Mouse (Mus musculus): ENCODE data around the gene Dcaf1. TPM values are rescaled to one million over a fixed set of nuclear protein-coding genes. Genes with fewer than 3 reads are reported as not detected.

Gene Dcaf1
- 5.1 and 6.9 TPM in 2 replicates for polyA plus RNA-seq (2012)

DNA sequence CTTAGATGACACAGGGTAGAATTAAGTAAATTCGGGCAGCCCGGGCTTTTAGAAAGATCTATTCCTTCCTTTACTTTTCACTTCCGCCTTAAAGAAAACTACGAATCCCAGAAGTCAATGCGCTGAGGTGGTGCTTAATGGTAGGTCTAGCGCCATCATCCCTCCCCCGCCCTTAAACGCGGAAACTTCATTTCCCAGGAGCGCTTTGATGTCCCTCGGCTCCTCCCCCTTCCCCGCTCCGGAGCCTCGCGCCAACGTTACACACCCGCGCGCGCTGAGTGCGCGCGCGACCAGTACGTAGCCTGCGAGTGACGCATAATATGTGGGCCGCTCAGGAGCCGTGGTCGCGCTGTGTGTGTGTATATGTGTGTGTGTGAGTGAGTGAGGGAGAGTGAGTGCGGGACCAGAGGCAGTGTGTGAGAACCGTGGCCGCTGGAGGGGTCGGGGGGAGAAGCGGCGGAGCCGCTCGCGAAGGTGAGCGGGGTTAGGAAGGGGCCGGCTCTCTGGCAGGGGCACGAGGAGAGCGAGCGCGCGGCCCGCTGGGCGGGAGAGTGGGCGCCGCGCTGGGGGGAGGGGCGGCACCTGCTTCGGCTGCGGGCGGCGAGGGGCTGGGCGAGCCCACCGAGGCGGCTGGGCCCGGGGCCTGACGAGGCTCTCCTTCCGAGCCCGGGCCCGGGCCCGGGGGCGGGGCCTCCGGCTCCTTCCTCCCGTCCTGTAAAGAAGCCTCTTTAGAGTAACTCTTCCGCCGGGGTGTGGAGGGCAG lies at the start of gene Dcaf1:
Dcaf1 (plus strand) TSS at position 257 of the 763 bp plus-strand sequence.
- TF ChIP-seq GATA1 (IDR thresholded peaks at IDR 0.05; ENCODE audit: low read length) = no peak

DNA sequence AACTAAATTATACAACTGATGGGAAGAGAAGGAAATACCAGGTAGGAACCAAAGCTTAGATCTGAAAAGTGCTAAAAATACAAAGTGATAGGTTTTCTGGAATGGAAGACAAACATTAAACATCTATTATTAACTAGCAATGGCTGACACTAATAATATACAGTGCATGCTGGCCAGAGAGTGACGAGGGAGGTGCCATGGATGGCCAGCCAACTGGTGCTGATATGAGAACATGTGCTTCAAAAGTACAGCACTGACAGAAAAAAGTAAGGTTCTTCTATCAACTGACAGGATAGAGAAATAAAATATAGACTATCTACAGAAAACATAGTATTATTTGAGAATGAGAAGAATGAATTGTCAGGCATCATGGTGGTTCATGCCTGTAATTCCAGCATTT lies 45.6 kb upstream of the Dcaf1 start:
- TF ChIP-seq GATA1 (IDR thresholded peaks at IDR 0.05; ENCODE audit: low read length) = no peak

DNA sequence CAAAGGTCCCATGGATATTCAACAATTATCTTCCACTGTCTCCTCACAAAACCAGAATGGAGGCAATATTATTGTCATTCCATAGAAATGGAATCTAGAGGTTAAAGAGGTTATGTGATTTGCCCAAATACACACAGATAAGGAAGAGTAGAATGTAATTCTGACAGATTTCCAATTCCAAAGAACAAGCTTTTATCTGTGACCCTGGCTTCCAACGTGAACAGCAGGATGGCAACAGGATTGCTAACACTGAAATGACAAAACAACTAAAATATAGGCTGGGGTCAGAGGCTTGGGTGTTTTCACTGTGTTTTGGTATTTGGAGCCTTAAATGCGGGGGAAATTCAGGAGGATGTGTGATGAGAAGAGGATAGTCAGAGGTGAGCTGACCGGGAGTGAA lies 44.3 kb upstream of the Dcaf1 start:
- TF ChIP-seq GATA1 (IDR thresholded peaks at IDR 0.05; ENCODE audit: low read length) = no peak

DNA sequence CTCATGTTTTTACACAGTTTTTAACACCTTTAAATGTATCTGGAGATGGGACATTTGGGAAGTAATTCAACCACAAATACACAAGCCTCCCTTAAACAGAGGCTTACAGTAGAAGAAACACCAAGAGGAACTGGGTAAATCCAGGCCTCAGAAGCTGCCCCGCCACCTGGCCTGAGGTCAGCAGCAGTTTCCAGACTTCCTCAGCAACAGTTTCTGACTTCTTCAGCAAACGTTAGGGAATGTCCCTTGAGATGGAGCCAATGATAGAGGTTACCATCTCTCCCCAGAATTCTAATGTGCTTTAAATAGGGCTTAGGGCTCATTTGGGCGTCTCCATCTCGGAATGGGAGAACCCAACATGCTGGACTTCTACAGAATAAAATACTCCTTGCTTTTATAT lies 43.4 kb upstream of the Dcaf1 start:
- TF ChIP-seq GATA1 (IDR thresholded peaks at IDR 0.05; ENCODE audit: low read length) = no peak

DNA sequence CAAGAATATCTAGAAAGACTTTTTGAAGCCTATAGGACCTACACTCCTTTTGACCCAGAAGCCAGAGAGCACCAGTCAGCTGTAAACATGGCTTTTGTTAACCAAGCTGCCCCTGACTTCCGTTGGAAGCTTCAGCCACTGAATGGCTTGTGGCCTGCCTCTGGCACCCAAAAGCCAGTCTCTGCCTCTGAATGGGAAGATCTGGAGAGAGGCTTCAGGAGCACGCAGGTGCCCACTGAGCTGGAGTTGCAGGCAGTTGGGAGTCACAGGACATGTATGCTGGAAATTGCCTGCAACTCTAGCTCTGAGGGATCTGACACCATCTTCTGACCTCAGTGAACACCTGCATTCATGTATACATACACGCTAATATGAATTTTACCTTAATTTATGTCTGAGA lies 41.6 kb upstream of the Dcaf1 start:
- TF ChIP-seq GATA1 (IDR thresholded peaks at IDR 0.05; ENCODE audit: low read length) = no peak

DNA sequence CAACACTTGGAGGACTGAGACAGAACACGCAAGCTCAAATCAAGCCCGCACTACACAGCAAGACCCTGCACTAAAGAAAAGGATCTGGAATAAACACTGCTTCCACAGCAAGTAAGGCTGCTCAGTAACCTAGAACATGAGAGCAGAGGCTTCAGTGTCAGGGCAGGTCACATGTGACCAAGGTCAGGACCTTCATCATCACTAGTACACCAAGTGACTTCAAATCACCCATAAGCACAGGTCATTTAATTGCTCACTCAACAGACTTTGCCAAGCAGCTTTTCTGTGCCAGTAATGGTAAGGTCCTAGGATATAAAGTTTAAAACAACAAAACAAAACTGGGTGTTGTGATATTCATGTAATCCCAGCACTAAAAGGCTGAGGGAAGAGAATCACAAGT lies 38.1 kb upstream of the Dcaf1 start:
- TF ChIP-seq GATA1 (IDR thresholded peaks at IDR 0.05; ENCODE audit: low read length) = no peak

DNA sequence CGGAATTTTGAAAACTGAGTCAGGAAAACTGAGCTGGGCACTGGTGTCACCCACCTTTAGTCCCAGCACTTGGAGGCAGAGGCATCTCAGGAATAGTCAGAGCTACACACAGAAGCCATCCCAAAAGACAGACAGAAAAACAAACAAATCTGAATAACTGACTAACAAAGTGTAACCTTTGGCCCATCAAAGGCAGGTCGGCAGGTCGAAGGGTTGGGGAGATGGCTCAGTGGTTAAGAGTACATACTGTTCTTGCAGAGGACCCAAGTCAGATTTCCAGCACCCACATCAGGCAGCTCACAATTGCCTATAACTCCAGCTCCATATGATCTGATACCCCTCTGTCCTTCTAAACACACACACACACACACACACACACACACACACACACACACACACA lies 36.5 kb upstream of the Dcaf1 start:
- TF ChIP-seq GATA1 (IDR thresholded peaks at IDR 0.05; ENCODE audit: low read length) = no peak

DNA sequence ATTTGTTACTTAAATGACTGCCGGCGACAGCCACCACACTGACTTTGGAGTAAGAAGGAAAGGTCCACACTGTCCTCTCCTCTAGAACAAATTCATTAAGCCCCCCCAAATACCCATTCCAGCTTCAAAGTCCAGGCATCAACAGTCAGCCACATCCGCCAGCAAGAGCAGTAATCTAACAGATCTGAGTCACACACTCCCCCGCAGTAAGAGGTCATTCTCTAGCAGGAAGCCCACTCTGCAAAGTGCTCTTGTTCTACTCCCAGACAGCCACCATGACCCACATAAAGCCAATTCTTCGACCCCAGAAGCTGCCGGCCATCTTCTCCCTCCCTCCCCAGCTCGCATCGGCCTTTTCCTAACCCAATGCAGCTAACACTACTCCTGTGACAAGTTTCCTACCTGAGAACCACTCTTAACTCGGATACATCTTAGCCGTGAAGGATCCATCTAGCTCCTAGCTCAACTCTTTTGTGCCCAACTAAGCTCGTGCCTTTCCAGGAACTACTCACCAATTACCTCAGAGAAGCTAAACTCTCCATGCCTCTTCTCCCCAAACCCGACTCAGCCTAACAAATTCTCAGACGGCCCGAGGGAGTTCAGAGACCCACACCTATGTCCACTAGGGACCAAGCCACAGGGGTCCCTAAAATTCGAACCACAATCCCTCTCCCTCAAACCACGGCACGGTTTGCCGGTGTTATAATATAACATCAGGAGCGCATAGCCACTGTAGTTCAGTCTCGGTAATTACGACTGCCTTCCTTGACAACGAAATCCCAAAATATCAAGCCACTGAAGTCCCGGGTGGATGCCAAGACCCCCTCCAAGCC lies 33.5 kb upstream of the Dcaf1 start:
- no peak for TF ChIP-seq GATA1 (IDR thresholded peaks at IDR 0.05; ENCODE audit: low read length)

DNA sequence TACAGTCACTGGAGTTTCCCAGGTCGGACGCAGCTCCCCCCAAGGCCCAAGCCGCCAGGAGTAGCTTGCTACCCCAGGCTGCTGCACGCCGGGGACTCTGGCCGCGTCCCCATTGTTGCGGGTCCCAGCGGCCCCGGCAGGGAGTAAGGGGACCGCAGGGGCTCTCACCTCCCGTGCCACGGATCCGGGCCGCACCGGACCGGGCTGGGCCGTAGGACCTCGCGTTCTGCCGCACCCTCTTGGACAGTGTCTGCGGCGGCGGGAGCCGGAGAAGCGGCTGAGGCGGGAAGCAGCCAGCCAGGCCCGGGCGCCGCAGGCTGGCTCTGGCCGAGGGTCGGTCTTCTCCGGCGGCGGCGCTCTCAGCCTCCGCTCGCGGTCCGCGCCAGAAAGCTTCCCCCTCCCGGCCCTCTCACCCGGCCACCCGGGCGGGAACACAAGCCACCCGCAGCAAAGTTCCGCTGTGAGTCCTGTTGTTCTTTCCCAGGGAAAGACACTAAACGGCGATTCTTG lies 32.8 kb upstream of the Dcaf1 start, which contains the start of gene Rad54l2:
Rad54l2 (minus strand) TSS at position 383 of the 510 bp plus-strand sequence.
- no peak for TF ChIP-seq GATA1 (IDR thresholded peaks at IDR 0.05; ENCODE audit: low read length)

DNA sequence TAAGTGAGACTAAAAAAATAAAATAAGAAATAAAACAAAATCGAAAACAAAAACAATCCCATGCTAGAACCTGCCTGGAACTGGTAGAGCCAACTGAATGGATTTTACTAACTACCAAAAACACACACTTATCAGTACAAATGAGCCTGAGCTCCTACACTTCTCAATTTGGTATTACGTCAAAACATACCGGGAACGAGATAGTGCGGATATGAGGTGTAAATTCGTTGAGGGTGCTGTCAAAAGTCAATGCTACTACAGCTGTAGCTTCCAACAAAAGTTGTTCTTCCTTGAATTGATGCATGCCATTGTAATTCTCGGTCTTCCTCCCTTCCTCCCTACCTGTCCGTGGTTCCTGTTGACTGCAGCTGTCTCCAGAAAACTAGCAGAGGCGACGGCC lies 32.3 kb upstream of the Dcaf1 start:
- no peak for TF ChIP-seq GATA1 (IDR thresholded peaks at IDR 0.05; ENCODE audit: low read length)

DNA sequence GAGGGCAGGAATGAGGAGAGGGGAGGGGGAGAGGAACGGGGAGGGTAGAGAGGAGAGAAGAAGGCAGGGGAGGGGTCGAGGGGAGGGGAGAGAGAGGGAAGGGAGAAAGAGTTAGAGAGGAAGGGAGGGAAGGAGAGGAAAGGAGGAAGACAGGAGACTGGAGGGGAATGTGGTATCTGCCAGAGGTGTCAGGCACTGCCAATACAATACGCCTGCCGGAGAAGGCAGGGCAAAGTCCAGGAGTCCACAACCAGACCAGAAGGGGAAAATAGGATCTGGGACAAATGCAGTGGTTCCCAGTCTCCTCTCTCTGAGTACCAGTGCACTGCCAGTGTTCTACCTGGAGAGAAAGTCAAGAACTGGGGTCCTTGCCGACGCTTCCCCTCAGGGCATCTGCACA lies 30.8 kb upstream of the Dcaf1 start:
- TF ChIP-seq GATA1 (IDR thresholded peaks at IDR 0.05; ENCODE audit: low read length) = no peak

DNA sequence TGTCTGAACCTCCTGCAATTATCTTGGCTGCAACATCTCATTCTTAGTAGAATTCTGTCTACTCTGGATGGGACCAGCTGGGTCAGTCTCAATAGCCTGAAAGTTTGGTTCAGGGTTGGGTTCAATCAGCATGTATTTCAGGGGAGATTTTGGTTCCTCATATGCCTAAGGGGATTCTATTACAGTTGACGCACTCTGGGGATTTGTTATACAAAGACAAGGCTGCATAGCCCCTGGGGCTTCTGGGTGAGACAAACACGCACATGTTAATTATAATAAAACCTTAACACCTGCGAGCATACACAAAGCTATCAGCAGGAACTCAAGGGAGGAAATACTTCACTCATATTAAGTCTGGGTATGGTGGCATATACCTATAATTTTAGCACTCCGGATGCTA lies 15.2 kb upstream of the Dcaf1 start:
- no peak for TF ChIP-seq GATA1 (IDR thresholded peaks at IDR 0.05; ENCODE audit: low read length)

DNA sequence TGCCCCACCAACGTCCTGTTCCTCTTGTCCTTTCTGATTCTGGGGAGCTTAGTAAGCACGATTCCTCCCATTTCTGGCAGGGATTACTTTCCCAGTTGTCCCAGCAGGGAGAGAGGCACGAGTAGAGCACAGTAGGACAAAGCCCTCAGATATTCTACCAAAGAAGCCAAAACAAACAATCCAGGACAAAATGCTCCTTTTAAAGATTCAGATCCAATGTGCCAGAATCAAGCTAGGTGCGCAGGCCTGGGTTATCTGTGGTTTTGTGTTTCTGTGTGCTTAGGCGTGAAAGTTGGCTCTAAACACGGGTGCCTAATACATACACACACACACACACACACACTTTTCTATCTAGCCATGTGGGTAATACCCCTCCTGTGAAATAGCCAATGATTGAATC lies 3.5 kb upstream of the Dcaf1 start:
- TF ChIP-seq GATA1 (IDR thresholded peaks at IDR 0.05; ENCODE audit: low read length) = no peak

DNA sequence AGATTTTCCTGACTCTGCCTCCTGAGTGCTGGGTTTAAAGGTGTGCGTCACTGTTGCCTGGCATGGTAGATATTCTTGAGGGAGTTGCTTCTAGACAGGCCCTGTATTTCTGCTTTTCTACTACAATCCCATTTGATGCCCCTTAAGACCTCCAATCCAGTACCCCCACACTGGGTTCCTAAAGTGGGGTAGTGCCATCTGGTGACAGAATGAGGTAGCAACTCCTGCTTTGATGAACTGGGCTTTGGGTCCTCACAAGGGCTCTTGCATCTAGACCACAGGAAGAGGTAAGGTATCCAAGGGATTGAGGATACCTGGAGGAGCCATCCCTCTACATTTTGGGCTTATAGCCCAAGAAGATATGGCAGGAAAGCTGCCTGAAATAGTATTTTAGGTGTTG lies 2.5 kb upstream of the Dcaf1 start:
- no peak for TF ChIP-seq GATA1 (IDR thresholded peaks at IDR 0.05; ENCODE audit: low read length)

DNA sequence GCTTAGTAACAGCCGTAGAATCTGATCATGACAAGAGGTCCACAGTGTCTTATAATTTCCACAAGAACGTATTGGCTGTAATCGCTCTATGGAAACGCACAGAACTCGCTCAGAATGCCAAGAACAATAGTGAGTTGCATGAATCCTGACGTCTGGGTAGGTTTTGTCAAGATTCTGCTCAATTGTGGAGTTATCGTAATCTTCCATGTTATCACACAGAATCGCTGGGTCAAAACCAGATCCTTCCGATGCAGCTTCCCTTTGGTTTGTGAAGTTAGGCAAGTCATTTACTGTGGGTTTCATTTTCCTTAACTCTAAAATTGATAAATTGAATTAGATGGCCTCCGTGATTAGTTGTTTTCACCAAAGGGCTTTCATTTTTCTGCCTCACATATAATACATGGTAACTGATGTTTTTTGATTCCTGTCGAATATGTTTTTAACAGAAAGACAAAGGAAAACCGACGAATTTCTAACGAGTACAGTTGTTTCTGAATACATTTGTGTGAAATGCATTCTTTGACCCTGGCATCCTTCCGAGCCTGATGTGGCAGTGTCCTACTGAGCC lies 540 bp upstream of the Dcaf1 start:
- TF ChIP-seq GATA1 (IDR thresholded peaks at IDR 0.05; ENCODE audit: low read length) = no peak

Measured in G1E-ER4 (cell line).